Mouse (Mus musculus) hindbrain, embryonic 11.5 days (tissue): ENCODE measurements at regions not wholly inside any gene's neighbourhood (a gene's known extent, or its start where the extent isn't known, plus 50 kb on each side); places are given as distances from the start of the nearest gene placed in this dataset.

Source experiments
- ATAC-seq: fragments of 200-750 bp; cut with Nextera tagmentation; 2 replicates; pipeline ENCODE4 v1.8.0; 2017; ENCODE audit warnings: mild to moderate bottlenecking, moderate TSS enrichment, moderate library complexity; ENCODE audit not compliant: low FRiP score
- DNase-seq: peaks from one replicate; pipeline ENCODE4 v3.0.0-alpha.2; 2015; ENCODE audit warnings: low spot score
- H3K27ac ChIP-seq: fragments of 300-500 bp; sonication (generic); 2 replicates; pipeline ENCODE4 v1.5.1; 2014; ENCODE audit warnings: mild to moderate bottlenecking, low read depth, low read length
- H3K27me3 ChIP-seq: fragments of 300-500 bp; sonication (generic); 2 replicates; pipeline ENCODE4 v1.6.1; 2014; ENCODE audit warnings: mild to moderate bottlenecking, low read length, moderate library complexity, mixed read lengths; ENCODE audit not compliant: control insufficient read depth, insufficient read depth
- H3K36me3 ChIP-seq: fragments of 300-500 bp; sonication (generic); 2 replicates; pipeline ENCODE4 v1.6.1; 2014; ENCODE audit warnings: mild to moderate bottlenecking, low read length, moderate library complexity, mixed read lengths; ENCODE audit not compliant: control insufficient read depth, insufficient read depth
- H3K4me1 ChIP-seq: fragments of 300-500 bp; sonication (generic); replicated peaks from 2 replicates; pipeline ENCODE4 v1.6.1; 2014; ENCODE audit warnings: low read length, mixed read lengths; ENCODE audit not compliant: control insufficient read depth, insufficient read depth
- H3K4me2 ChIP-seq: fragments of 300-500 bp; sonication (generic); replicated peaks from 2 replicates; pipeline ENCODE4 v1.6.1; 2014; ENCODE audit warnings: mild to moderate bottlenecking, low read depth, low read length
- H3K4me3 ChIP-seq: fragments of 300-500 bp; sonication (generic); 2 replicates; pipeline ENCODE4 v1.5.1; 2014; ENCODE audit warnings: low read depth, low read length
- H3K9ac ChIP-seq: fragments of 300-500 bp; sonication (generic); 2 replicates; pipeline ENCODE4 v1.6.1; 2014; ENCODE audit warnings: low read depth, low read length
- H3K9me3 ChIP-seq: fragments of 300-500 bp; sonication (generic); 2 replicates; pipeline ENCODE4 v1.6.1; 2016; ENCODE audit warnings: low read length; ENCODE audit not compliant: control insufficient read depth
- WGBS: fragments of 180-500 bp; shearing (Covaris S2); extraction: QIAGEN DNeasy Blood & Tissue Kit; methylation state at CpG from one replicate; pipeline ENCODE4 v1.1.7; 2014; 5-methylcytosine and 5-hydroxymethylcytosine counted together

GRCm38 (mm10) chr12:71618466-71618865, 212.4 kb upstream of the Daam1 start:
- whole genome bisulfite sequencing = 86% methylated on average over 6 of the region's 6 CpGs
- Histone ChIP-seq H3K4me2 (no peak overlapping the region), H3K4me3 (no peak overlapping the region), H3K4me1 (no peaks in the 10 kb centered on the region; the same call in 1 of the 2 replicates), H3K9me3 (no peaks in the 10 kb centered on the region), H3K36me3 (no peaks in the 10 kb centered on the region), H3K27ac (no peak overlapping the region), H3K27me3 (no peaks in the 10 kb centered on the region), H3K9ac (no peak overlapping the region)
- DNase-seq = no peak
- no peak for ATAC-seq

- Histone ChIP-seq H3K9ac (no peak overlapping the region), H3K27ac (no peak overlapping the region), H3K9me3 (no peaks in the 10 kb centered on the region), H3K4me3 (no peak overlapping the region), H3K27me3 (no peaks in the 10 kb centered on the region), H3K4me1 (no peaks in the 10 kb centered on the region; the same call in 1 of the 2 replicates), H3K4me2 (no peak overlapping the region), H3K36me3 (no peaks in the 10 kb centered on the region)
- DNase-seq (no peak), ATAC-seq (no peak)
- 88% methylated on average over 8 of the region's 8 CpGs for WGBS
Measured at GRCm38 (mm10) chr12:71618956-71619355, 211.9 kb upstream of the Daam1 start.

- DNase-seq (no peak), ATAC-seq (no peak)
- Histone ChIP-seq H3K4me2 (no peak overlapping the region), H3K9me3 (no peaks in the 10 kb centered on the region), H3K4me1 (no peaks in the 10 kb centered on the region; the same call in 1 of the 2 replicates), H3K36me3 (no peaks in the 10 kb centered on the region), H3K4me3 (no peak overlapping the region), H3K27me3 (no peaks in the 10 kb centered on the region), H3K27ac (no peak overlapping the region), H3K9ac (no peak overlapping the region)
- WGBS = 33% methylated on average over 4 of the region's 4 CpGs
Measured at GRCm38 (mm10) chr12:71619561-71619960, 211.3 kb upstream of the Daam1 start.

- ATAC-seq (no peak), DNase-seq (no peak)
- Histone ChIP-seq H3K4me3 (no peak overlapping the region), H3K4me1 (no peaks in the 10 kb centered on the region; the same call in 1 of the 2 replicates), H3K9me3 (no peaks in the 10 kb centered on the region), H3K27me3 (no peaks in the 10 kb centered on the region), H3K27ac (no peak overlapping the region), H3K36me3 (no peaks in the 10 kb centered on the region), H3K4me2 (no peak overlapping the region), H3K9ac (no peak overlapping the region)
- 63% methylated on average over 4 of the region's 4 CpGs for WGBS
Measured at GRCm38 (mm10) chr12:71621542-71621941, 209.3 kb upstream of the Daam1 start.

GRCm38 (mm10) chr12:71622761-71623160, 208.1 kb upstream of the Daam1 start:
- Histone ChIP-seq H3K4me2 (no peak overlapping the region), H3K9me3 (no peaks in the 10 kb centered on the region), H3K4me1 (no peaks in the 10 kb centered on the region; the same call in 1 of the 2 replicates), H3K9ac (no peak overlapping the region), H3K36me3 (no peaks in the 10 kb centered on the region), H3K4me3 (no peak overlapping the region), H3K27ac (no peak overlapping the region), H3K27me3 (no peaks in the 10 kb centered on the region)
- 87% methylated on average over 2 of the region's 2 CpGs for WGBS
- ATAC-seq = no peak
- no peak for DNase-seq

- DNase-seq (no peak), ATAC-seq (no peak)
- no peaks in the 10 kb centered on the region for H3K36me3 ChIP-seq
- no peak overlapping the region for H3K4me2 ChIP-seq
- no peak overlapping the region for H3K9ac ChIP-seq
- H3K4me1 ChIP-seq = no peaks in the 10 kb centered on the region; the same call in 1 of the 2 replicates
- 93% methylated on average over 5 of the region's 5 CpGs for WGBS
- no peaks in the 10 kb centered on the region for H3K27me3 ChIP-seq
- H3K27ac ChIP-seq = no peak overlapping the region
- H3K4me3 ChIP-seq = no peak overlapping the region
- H3K9me3 ChIP-seq = no peaks in the 10 kb centered on the region
Measured at GRCm38 (mm10) chr12:71623271-71623670, 207.6 kb upstream of the Daam1 start.

- ATAC-seq (no peak), DNase-seq (no peak)
- 84% methylated on average over 8 of the region's 8 CpGs for WGBS
Measured at GRCm38 (mm10) chr12:71624076-71624475, 206.8 kb upstream of the Daam1 start.

GRCm38 (mm10) chr12:71624676-71625075, 206.2 kb upstream of the Daam1 start:
- Histone ChIP-seq H3K4me1 (no peaks in the 10 kb centered on the region; the same call in 1 of the 2 replicates), H3K4me2 (no peak overlapping the region), H3K27me3 (no peaks in the 10 kb centered on the region), H3K9me3 (no peaks in the 10 kb centered on the region), H3K27ac (no peak overlapping the region), H3K4me3 (no peak overlapping the region), H3K9ac (no peak overlapping the region), H3K36me3 (no peaks in the 10 kb centered on the region)
- ATAC-seq (no peak), DNase-seq (no peak)
- WGBS = 31% methylated on average over 6 of the region's 6 CpGs

More at GRCm38 (mm10) chr12:71624076-71624475, 206.8 kb upstream of the Daam1 start:
- Histone ChIP-seq H3K9ac (no peak overlapping the region), H3K27me3 (no peaks in the 10 kb centered on the region), H3K4me3 (no peak overlapping the region), H3K27ac (no peak overlapping the region), H3K4me2 (no peak overlapping the region), H3K4me1 (no peaks in the 10 kb centered on the region; the same call in 1 of the 2 replicates), H3K9me3 (no peaks in the 10 kb centered on the region), H3K36me3 (no peaks in the 10 kb centered on the region)

GRCm38 (mm10) chr12:71625115-71625514, 205.8 kb upstream of the Daam1 start:
- H3K27me3 ChIP-seq = no peaks in the 10 kb centered on the region
- H3K9me3 ChIP-seq = no peaks in the 10 kb centered on the region
- H3K9ac ChIP-seq = no peak overlapping the region
- H3K36me3 ChIP-seq = no peaks in the 10 kb centered on the region
- H3K4me1 ChIP-seq = no peaks in the 10 kb centered on the region; the same call in 1 of the 2 replicates
- DNase-seq (no peak), ATAC-seq (no peak)
- no peak overlapping the region for H3K27ac ChIP-seq
- no peak overlapping the region for H3K4me2 ChIP-seq
- H3K4me3 ChIP-seq = no peak overlapping the region
- WGBS = 48% methylated on average over 4 of the region's 4 CpGs
